Mouse (Mus musculus): ENCODE data around the gene Vrk1.

Vrk1 gene

GRCm38 (mm10) chr12:106059873-106060573 lies 50.0 kb downstream of the Vrk1 start:
- DNase-seq: no peak

- DNase-seq: no peak
Observed at GRCm38 (mm10) chr12:106070434-106071155, 60.6 kb downstream of the Vrk1 start.

GRCm38 (mm10) chr12:106071575-106072166 lies 61.6 kb downstream of the Vrk1 start:
- DNase-seq: no peak

- DNase-seq: no peak
Observed at GRCm38 (mm10) chr12:106074371-106075155, 64.5 kb downstream of the Vrk1 start.

GRCm38 (mm10) chr12:106076131-106076530 lies 66.1 kb downstream of the Vrk1 start:
- no peak for DNase-seq

- no peak for DNase-seq
Observed at GRCm38 (mm10) chr12:106080511-106080910, 70.5 kb downstream of the Vrk1 start.

- peak; percentile 71 for DNase-seq
Observed at GRCm38 (mm10) chr12:106080945-106081747, 71.1 kb downstream of the Vrk1 start.

- no peak for DNase-seq
Observed at GRCm38 (mm10) chr12:106081748-106082140, 71.7 kb downstream of the Vrk1 start.

GRCm38 (mm10) chr12:106082191-106082957 lies 72.3 kb downstream of the Vrk1 start:
- DNase-seq: no peak

- no peak for DNase-seq
Observed at GRCm38 (mm10) chr12:106082958-106083381, 72.9 kb downstream of the Vrk1 start.

GRCm38 (mm10) chr12:106084126-106084525 lies 74.1 kb downstream of the Vrk1 start:
- no peak for DNase-seq

GRCm38 (mm10) chr12:106094827-106095226 lies 84.8 kb downstream of the Vrk1 start:
- DNase-seq: no peak

GRCm38 (mm10) chr12:106102003-106102402 lies 92.0 kb downstream of the Vrk1 start:
- DNase-seq: no peak

- DNase-seq: no peak
Observed at GRCm38 (mm10) chr12:106102726-106103643, 93.0 kb downstream of the Vrk1 start.

GRCm38 (mm10) chr12:106107272-106107671 lies 97.2 kb downstream of the Vrk1 start:
- DNase-seq: no peak

GRCm38 (mm10) chr12:106115070-106115891 lies 105.3 kb downstream of the Vrk1 start:
- no peak for DNase-seq

GRCm38 (mm10) chr12:106115892-106116206 lies 105.8 kb downstream of the Vrk1 start:
- peak; percentile 29 for DNase-seq

GRCm38 (mm10) chr12:106123276-106123675 lies 113.2 kb downstream of the Vrk1 start:
- peak; percentile 52 for DNase-seq

- no peak for DNase-seq
Observed at GRCm38 (mm10) chr12:106124581-106124980, 114.6 kb downstream of the Vrk1 start.

All from cerebellum, adult 9-10 months (tissue).